Mouse (Mus musculus) small intestine, adult 10 weeks (tissue): ENCODE data around the gene Rad18. TPM values are rescaled to one million over a fixed set of nuclear protein-coding genes. Genes with fewer than 3 reads are reported as not detected.

Source experiments
- polyA plus RNA-seq: library from polyadenylated mRNA; stranded (reverse); fragments of 350-450 nt; fragmentation: Illumina TruSeq; extraction: RNeasy Lipid Tissue Mini Kit (QIAGEN cat#74804); gene quantifications from one replicate; pipeline ENCODE4 v1.2.3, GENCODE M21; 2014; ENCODE audit warnings: low replicate concordance

Rad18 gene
- 9.0 TPM for polyA plus RNA-seq

DNA sequence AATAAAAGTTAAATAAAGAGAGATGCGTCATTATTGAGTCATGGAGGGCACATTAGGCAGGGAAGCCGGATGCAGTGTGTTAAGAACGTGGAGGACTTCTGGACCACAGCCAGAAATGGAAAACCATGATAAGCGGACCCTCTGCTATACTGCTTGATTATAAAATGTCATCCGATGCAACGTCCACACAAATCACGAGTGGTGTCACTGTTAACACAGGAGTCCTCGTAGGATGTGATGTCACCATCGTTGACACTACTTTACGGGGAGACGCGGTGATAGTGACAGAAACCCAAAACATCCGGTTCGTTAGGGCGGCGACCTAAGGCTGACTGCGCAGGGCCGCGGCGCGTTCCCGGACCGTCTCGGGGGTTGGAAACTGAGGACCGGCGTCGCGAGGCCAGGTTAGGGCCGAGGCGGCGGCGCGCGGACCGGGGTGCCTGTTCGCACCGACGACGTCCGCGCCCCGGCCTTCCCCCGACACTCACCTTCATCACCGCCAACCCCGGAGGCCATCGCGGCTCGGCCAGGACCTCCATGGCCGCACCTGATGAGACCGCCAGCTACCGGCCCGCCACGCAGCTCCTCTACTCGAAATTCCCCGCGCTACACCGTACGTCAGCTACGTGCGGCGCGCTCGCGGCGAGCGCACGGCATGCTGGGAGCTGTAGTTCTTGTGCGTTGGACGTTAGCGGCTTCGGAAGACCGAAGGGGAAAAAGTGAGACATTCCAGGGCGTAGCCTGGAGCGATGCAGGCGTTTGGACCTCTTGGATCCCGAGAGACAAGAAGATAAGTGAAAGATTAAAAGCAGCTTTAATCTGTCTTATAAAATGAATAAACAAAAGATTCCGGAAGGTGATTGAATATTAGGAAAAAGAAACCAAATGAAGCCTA lies at the start of gene Rad18:
TSS of gene Rad18 (minus strand) at position 631 of the 895 bp plus-strand sequence.

Other genes with a start within 250 kb of the Rad18 start
- not detected for gene Cav3, start 237.2 kb downstream of the Rad18 start, polyA plus RNA-seq
- gene Oxtr, start 206.7 kb downstream of the Rad18 start, polyA plus RNA-seq, result 0.19 TPM